Comparison of ENCODE assay signal across 27 mouse cellular contexts in the genomic region with DNA sequence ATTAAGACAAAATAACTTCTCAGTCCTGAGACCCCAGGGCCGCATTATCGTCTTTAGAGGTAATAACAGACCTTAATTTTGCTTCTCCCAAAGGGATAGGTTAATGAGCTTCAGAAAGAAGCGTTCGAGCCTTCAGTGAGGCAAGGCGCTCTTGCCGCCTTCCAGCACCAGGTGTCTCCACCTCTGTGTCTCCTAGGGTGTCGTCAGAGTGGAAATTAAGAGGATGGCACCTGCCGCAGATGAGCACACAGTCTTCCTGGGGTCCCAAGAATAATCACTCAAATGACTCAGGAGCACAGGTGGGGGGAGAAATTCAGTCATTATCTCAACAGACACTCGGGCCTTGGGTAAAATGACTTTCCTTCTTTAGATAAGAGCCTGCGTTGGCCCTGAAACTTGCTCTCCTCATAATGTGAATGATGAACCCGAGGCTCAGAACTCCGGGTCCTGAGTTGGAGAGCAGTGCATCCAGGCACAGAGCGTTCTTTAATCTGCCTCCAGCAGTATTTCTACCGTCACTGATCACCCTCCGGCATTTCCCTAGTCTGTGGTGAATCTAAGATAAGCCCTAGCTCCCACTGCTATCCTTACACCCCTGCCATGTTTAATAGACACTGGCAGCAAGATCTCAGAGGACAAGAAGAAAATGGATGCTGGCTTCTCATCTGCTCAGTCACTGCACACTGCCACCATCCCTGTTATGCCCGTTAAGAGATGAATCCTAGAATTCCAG. TPM values are rescaled to one million over a fixed set of nuclear protein-coding genes. Genes with fewer than 3 reads are reported as not detected.
A peak's percentile ranks its signal among the peaks of the same experiment; 100 is the strongest.
DNase-seq lines count a peak whose midpoint lies in the region; ATAC-seq and TF ChIP-seq lines count a peak whose summit lies in the region.
"Had no signal": no experiment of that assay in that cellular context is flagged by ENCODE, and none has a peak within 500 bp of the region (broad histone marks: within the 10 kb centered on the region; RNA-seq: fewer than 3 reads in every experiment).

No protein-coding gene starts in this region.

- ATAC-seq in hindbrain, embryonic 16.5 days, result peak; percentile 60; the same call in 1 of the 2 replicates
- ATAC-seq in hindbrain, embryonic 14.5 days (ENCODE audit: low FRiP score), result no peak
- peak; percentile 70 for ATAC-seq in neural tube, embryonic 15.5 days (ENCODE audit: low FRiP score)
- ATAC-seq in liver, embryonic 14.5 days (ENCODE audit: insufficient read depth), result peak; percentile 41; the same call in 1 of the 2 replicates
- ATAC-seq: activated CD4-positive, CD25-positive, alpha-beta regulatory T cell, adult 4 months; midbrain, embryonic 15.5 days had no signal

- DNase-seq in hindbrain, embryonic 14.5 days (ENCODE audit: low spot score), result no peak
- DNase-seq in neural tube, embryonic 10.5 days (ENCODE audit: extremely low spot score, low spot score), result no peak
- no peak for DNase-seq in liver, embryonic 14.5 days (ENCODE audit: low read depth in 3 of 3, low spot score in 3 of 3)
- no peak for DNase-seq in adrenal gland, adult 18-20 months (ENCODE audit: low spot score in 2 of 2)
- no peak for DNase-seq in left cerebral cortex, adult 9 months (ENCODE audit: low spot score in 2 of 2)
- DNase-seq: adrenal gland, postnatal 25 days; cerebellum, adult 18-20 months; cerebellum, postnatal 36 days; gastrocnemius, postnatal 10 days; heart, adult 18-20 months; heart, postnatal 4 days; left cerebral cortex, postnatal 4 days; lung, postnatal 14 days; retina, postnatal 1 day; right cerebral cortex, postnatal 4 days; thymus, postnatal 36 days had no signal

- H3K4me1 ChIP-seq in hindbrain, embryonic 16.5 days (ENCODE audit: control insufficient read depth, insufficient read depth, low read depth, low read length), result no peaks in the 10 kb centered on the region
- H3K4me1 ChIP-seq in hindbrain, embryonic 14.5 days (replicated peaks; ENCODE audit: control insufficient read depth, insufficient read depth, low read length), result no peaks in the 10 kb centered on the region
- peaks cover 4% of the 10 kb centered on the region; the same call in 1 of the 2 replicates for H3K4me1 ChIP-seq in neural tube, embryonic 15.5 days
- peaks cover 4 to 6% of the 10 kb centered on the region in 2 experiments; a peak in 3 of 4 replicates for H3K4me1 ChIP-seq in liver, embryonic 14.5 days (replicated peaks; ENCODE audit: control insufficient read depth in 2 of 2, insufficient read depth in 2 of 2, low read length in 1 of 2)
- H3K4me1 ChIP-seq: midbrain, embryonic 15.5 days had no signal

- 79% methylated on average over 16 of the region's 16 CpGs for WGBS in hindbrain, embryonic 16.5 days
- WGBS in hindbrain, embryonic 14.5 days, result 85% methylated on average over 16 of the region's 16 CpGs
- 60% methylated on average over 16 of the region's 16 CpGs for WGBS in neural tube, embryonic 15.5 days
- WGBS in liver, embryonic 14.5 days (ENCODE audit: insufficient replicate concordance), result 59% methylated on average over 16 of the region's 16 CpGs

- no peak overlapping the region for H3K4me3 ChIP-seq in hindbrain, embryonic 16.5 days (ENCODE audit: low read length)
- H3K4me3 ChIP-seq in hindbrain, embryonic 14.5 days (replicated peaks; ENCODE audit: low read length), result no peak overlapping the region
- H3K4me3 ChIP-seq in neural tube, embryonic 15.5 days (replicated peaks), result no peak overlapping the region
- H3K4me3 ChIP-seq in liver, embryonic 14.5 days (ENCODE audit: insufficient read depth in 1 of 2, low read depth in 2 of 2, low read length in 2 of 2), result no peak overlapping the region
- H3K4me3 ChIP-seq: midbrain, embryonic 15.5 days had no signal

- 0 out of 2 replicates have a peak, but pooled peaks have one; percentile 9 for TF ChIP-seq EP300 in liver, embryonic 14.5 days (IDR thresholded peaks at IDR 0.05; ENCODE audit: low read depth)

- no peak overlapping the region for H3K9ac ChIP-seq in hindbrain, embryonic 16.5 days (ENCODE audit: low read depth, low read length)
- no peak overlapping the region for H3K9ac ChIP-seq in hindbrain, embryonic 14.5 days
- no peak overlapping the region for H3K9ac ChIP-seq in neural tube, embryonic 15.5 days (replicated peaks)
- H3K9ac ChIP-seq in liver, embryonic 14.5 days (replicated peaks), result no peak overlapping the region
- H3K9ac ChIP-seq: midbrain, embryonic 15.5 days had no signal

- TF ChIP-seq CTCF in liver, embryonic 14.5 days (IDR thresholded peaks at IDR 0.05; ENCODE audit: low read depth), result peak; percentile 48

- no peaks in the 10 kb centered on the region for H3K9me3 ChIP-seq in hindbrain, embryonic 16.5 days (ENCODE audit: control insufficient read depth, low read length)
- H3K9me3 ChIP-seq in hindbrain, embryonic 14.5 days (ENCODE audit: control insufficient read depth, low read length), result no peaks in the 10 kb centered on the region
- no peaks in the 10 kb centered on the region for H3K9me3 ChIP-seq in neural tube, embryonic 15.5 days (replicated peaks)
- no peaks in the 10 kb centered on the region for H3K9me3 ChIP-seq in liver, embryonic 14.5 days (ENCODE audit: control insufficient read depth, low read length)
- H3K9me3 ChIP-seq: G1E; midbrain, embryonic 15.5 days had no signal

- peaks cover 11% of the 10 kb centered on the region for H3K36me3 ChIP-seq in hindbrain, embryonic 16.5 days (ENCODE audit: control insufficient read depth, insufficient read depth, low read length)
- peaks cover 86% of the 10 kb centered on the region for H3K36me3 ChIP-seq in hindbrain, embryonic 14.5 days (replicated peaks; ENCODE audit: control insufficient read depth, insufficient read depth)
- H3K36me3 ChIP-seq in neural tube, embryonic 15.5 days, result peaks cover 60% of the 10 kb centered on the region
- H3K36me3 ChIP-seq in liver, embryonic 14.5 days (replicated peaks; ENCODE audit: control insufficient read depth, insufficient read depth, low read depth), result peaks cover 32% of the 10 kb centered on the region

- H3K27ac ChIP-seq in hindbrain, embryonic 16.5 days (ENCODE audit: low read depth, low read length), result no peak overlapping the region
- H3K27ac ChIP-seq in hindbrain, embryonic 14.5 days, result no peak overlapping the region
- H3K27ac ChIP-seq in neural tube, embryonic 15.5 days (replicated peaks), result no peak overlapping the region; the same call in 1 of the 2 replicates
- H3K27ac ChIP-seq in liver, embryonic 14.5 days, result peak overlapping the region; percentile 31
- H3K27ac ChIP-seq: midbrain, embryonic 15.5 days had no signal

- H3K4me2 ChIP-seq in hindbrain, embryonic 16.5 days (ENCODE audit: low read length), result no peak overlapping the region
- H3K4me2 ChIP-seq in hindbrain, embryonic 14.5 days (replicated peaks), result no peak overlapping the region
- H3K4me2 ChIP-seq in neural tube, embryonic 15.5 days, result no peak overlapping the region
- H3K4me2 ChIP-seq in liver, embryonic 14.5 days (ENCODE audit: low read depth), result no peak overlapping the region
- H3K4me2 ChIP-seq: midbrain, embryonic 15.5 days had no signal

- H3K27me3 ChIP-seq in hindbrain, embryonic 16.5 days (replicated peaks; ENCODE audit: control insufficient read depth, insufficient read depth, low read length), result no peaks in the 10 kb centered on the region
- H3K27me3 ChIP-seq in hindbrain, embryonic 14.5 days (ENCODE audit: control insufficient read depth, insufficient read depth, low read length), result no peaks in the 10 kb centered on the region
- no peaks in the 10 kb centered on the region for H3K27me3 ChIP-seq in neural tube, embryonic 15.5 days (replicated peaks)
- H3K27me3 ChIP-seq in liver, embryonic 14.5 days (ENCODE audit: control insufficient read depth, insufficient read depth, low read length), result no peaks in the 10 kb centered on the region
- H3K27me3 ChIP-seq: midbrain, embryonic 15.5 days had no signal

RNA-seq across cellular contexts. Expression of gene Zcchc17, which starts 8.9 kb away (rescaled TPM):
- polyA plus RNA-seq in hindbrain, embryonic 16.5 days (2015; fragmentation: Nextera tagmentation; extraction: Ambion mirVana), result 81.0 and 85.4 TPM in 2 replicates
- 88.1 and 89.8 TPM in 2 replicates for polyA plus RNA-seq in hindbrain, embryonic 14.5 days (2014; fragmentation: Nextera tagmentation; extraction: Ambion mirVana)
- 93.9 and 95.3 TPM in 2 replicates for polyA plus RNA-seq in neural tube, embryonic 15.5 days (2015; fragmentation: Nextera tagmentation; extraction: Ambion mirVana)
- 10.8 and 17.1 TPM in 2 replicates for polyA plus RNA-seq in liver, embryonic 14.5 days (2012; rRNA removed)
- 44.9 and 49.7 TPM in 2 replicates for polyA plus RNA-seq in liver, embryonic 14.5 days (2014; fragmentation: Nextera tagmentation; extraction: Ambion mirVana)
- total RNA-seq in adrenal gland, adult 18-20 months (2021), result 10 to 100 TPM; 40.4 to 46.0 TPM

RNA-seq across cellular contexts. Expression of gene Snrnp40, which starts 9.1 kb away (rescaled TPM):
- polyA plus RNA-seq in hindbrain, embryonic 16.5 days (2015; fragmentation: Nextera tagmentation; extraction: Ambion mirVana), result 81.1 and 90.0 TPM in 2 replicates
- polyA plus RNA-seq in hindbrain, embryonic 14.5 days (2014; fragmentation: Nextera tagmentation; extraction: Ambion mirVana), result 92.5 and 94.6 TPM in 2 replicates
- polyA plus RNA-seq in neural tube, embryonic 15.5 days (2015; fragmentation: Nextera tagmentation; extraction: Ambion mirVana), result 91.8 and 104 TPM in 2 replicates
- 39.8 and 50.3 TPM in 2 replicates for polyA plus RNA-seq in liver, embryonic 14.5 days (2012; rRNA removed)
- polyA plus RNA-seq in liver, embryonic 14.5 days (2014; fragmentation: Nextera tagmentation; extraction: Ambion mirVana), result 74.6 and 77.2 TPM in 2 replicates
- 10 to 100 TPM; 27.3 to 34.9 TPM for total RNA-seq in adrenal gland, adult 18-20 months (2021)

RNA-seq across cellular contexts. Expression of gene Gm10570, which starts 42.4 kb away (rescaled TPM):
- 1.2 and 1.8 TPM in 2 replicates for polyA plus RNA-seq in hindbrain, embryonic 16.5 days (2015; fragmentation: Nextera tagmentation; extraction: Ambion mirVana)
- polyA plus RNA-seq in hindbrain, embryonic 14.5 days (2014; fragmentation: Nextera tagmentation; extraction: Ambion mirVana), result 0.46 TPM in 1 of 2 replicates, not detected in the other
- 1.3 and 1.6 TPM in 2 replicates for polyA plus RNA-seq in neural tube, embryonic 15.5 days (2015; fragmentation: Nextera tagmentation; extraction: Ambion mirVana)
- polyA plus RNA-seq in liver, embryonic 14.5 days (2012; rRNA removed), result 0.08 TPM in 1 of 2 replicates, not detected in the other
- polyA plus RNA-seq in liver, embryonic 14.5 days (2014; fragmentation: Nextera tagmentation; extraction: Ambion mirVana), result not detected in 2 replicates
- total RNA-seq in adrenal gland, adult 18-20 months (2021), result not detected
- total RNA-seq: adrenal gland, postnatal 25 days; G1E; gastrocnemius, postnatal 10 days; heart, adult 18-20 months; liver, adult 2 months; megakaryocyte, adult 5-6 weeks had no signal
- polyA plus RNA-seq: activated CD4-positive, CD25-positive, alpha-beta regulatory T cell, adult 4 months; forebrain, embryonic 11.5 days; G1E; intestine, embryonic 14.5 days; kidney, embryonic 14.5 days; liver, adult 2 months; stomach, embryonic 16.5 days had no signal

RNA-seq across cellular contexts. Expression of gene Fabp3, which starts 42.5 kb away (rescaled TPM):
- polyA plus RNA-seq in hindbrain, embryonic 16.5 days (2015; fragmentation: Nextera tagmentation; extraction: Ambion mirVana), result 291 and 339 TPM in 2 replicates
- polyA plus RNA-seq in hindbrain, embryonic 14.5 days (2014; fragmentation: Nextera tagmentation; extraction: Ambion mirVana), result 272 and 285 TPM in 2 replicates
- 226 and 288 TPM in 2 replicates for polyA plus RNA-seq in neural tube, embryonic 15.5 days (2015; fragmentation: Nextera tagmentation; extraction: Ambion mirVana)
- polyA plus RNA-seq in liver, embryonic 14.5 days (2012; rRNA removed), result 0.15 and 0.61 TPM in 2 replicates
- 0.22 and 0.29 TPM in 2 replicates for polyA plus RNA-seq in liver, embryonic 14.5 days (2014; fragmentation: Nextera tagmentation; extraction: Ambion mirVana)
- total RNA-seq in adrenal gland, adult 18-20 months (2021), result 100 to 1,000 TPM in 1 of 2 experiments, 10 to 100 TPM in 1; 61.4 to 128 TPM
- total RNA-seq: G1E had no signal
- polyA plus RNA-seq: G1E; liver, adult 2 months had no signal
